Mouse (Mus musculus) heart, postnatal 25 days (tissue): ENCODE results near the gene Cst11. TPM values are rescaled to one million over a fixed set of nuclear protein-coding genes. Genes with fewer than 3 reads are reported as not detected.

Source experiments
- total RNA-seq, 2 experiments: library from RNA; stranded (reverse); gene quantifications; 2 replicates each; pipeline ENCODE4 v1.2.3; 2021

Gene Cst11
- total RNA-seq, 2 experiments from 2014 or later = not detected

Other genes starting within 250 kb of the Cst11 start
- gene Nxt1, start 98.9 kb downstream of the Cst11 start, total RNA-seq = 1 to 10 TPM; 6.3 to 7.3 TPM
- gene Gzf1, start 90.5 kb downstream of the Cst11 start, total RNA-seq = 10 to 100 TPM; 18.1 to 24.2 TPM
- gene Napb, start 39.0 kb downstream of the Cst11 start, total RNA-seq = 1 to 10 TPM; 1.3 to 1.4 TPM
- not detected for gene Cstl1, start 21.1 kb downstream of the Cst11 start, total RNA-seq
- not detected for gene 8030411F24Rik, start 10.5 kb upstream of the Cst11 start, total RNA-seq
- gene Cst12, start 17.9 kb upstream of the Cst11 start, total RNA-seq = 1 to 10 TPM in 1 of 2 experiments, under 1 TPM in 1; 0.52 to 2.1 TPM
- not detected for gene Cst8, start 27.3 kb upstream of the Cst11 start, total RNA-seq
- gene Cst13, start 48.6 kb upstream of the Cst11 start, total RNA-seq = not detected
- 1 to 10 TPM; 1.3 to 1.8 TPM for gene Cst9, start 63.6 kb upstream of the Cst11 start, total RNA-seq
- under 1 TPM; 0.49 to 0.95 TPM for gene 9230104L09Rik, start 93.5 kb upstream of the Cst11 start, total RNA-seq
- gene Cst3, start 104.2 kb upstream of the Cst11 start, total RNA-seq = 1,000 to 10,000 TPM in 1 of 2 experiments, 100 to 1,000 TPM in 1; 940 to 1,010 TPM
- not detected for gene Gm1330, start 231.8 kb upstream of the Cst11 start, total RNA-seq
- gene Gm10750, start 245.7 kb upstream of the Cst11 start, total RNA-seq = not detected